Mouse (Mus musculus) left cerebral cortex, postnatal 36 days (tissue): Measurements from ENCODE around the gene Metap2. TPM values are rescaled to one million over a fixed set of nuclear protein-coding genes. Genes with fewer than 3 reads are reported as not detected.
"Not testable (repeated sequence)": the region's sequence is repeated elsewhere in the genome, so short reads cannot be mapped to it uniquely, and the experiment has no call there.

ENCODE experiments used
- DNase-seq, 2 experiments: peaks; one replicate each; pipeline ENCODE4 v3.0.0; 2021 to 2022; ENCODE audit warnings: low spot score in 2 of 2, mixed read lengths in 1 of 2
- intact Hi-C: fragments of 180-260 bp; cut with DNase I; formaldehyde crosslinking; loops from one replicate; pipeline ENCODE4 v1.15.1; 2025
- total RNA-seq, 2 experiments: library from RNA; stranded (reverse); gene quantifications; 2 replicates each; pipeline ENCODE4 v1.2.3; 2021

Metap2 gene
- total RNA-seq, 2 experiments from 2014 or later: 102 to 118 TPM

DNA sequence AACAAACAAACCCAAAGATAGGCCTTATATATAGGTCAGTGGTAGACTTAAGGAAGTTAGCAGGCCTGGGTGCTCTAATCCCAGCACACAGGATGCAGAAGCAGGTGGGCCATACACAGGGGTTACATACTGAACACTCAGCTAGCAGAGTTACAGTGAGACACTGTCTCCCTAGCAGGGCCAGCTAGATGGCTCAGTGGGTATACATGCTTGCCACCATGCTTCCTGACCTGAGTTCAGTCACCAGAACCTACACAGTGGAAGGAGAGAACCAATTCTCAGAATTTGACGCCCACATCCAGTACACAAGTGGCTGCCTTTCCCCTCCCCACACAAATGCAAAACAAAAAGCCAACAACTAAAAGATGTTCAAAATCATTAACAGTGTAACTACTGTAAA, 20.1 kb downstream of the Metap2 start:
- DNase-seq: no peak
- intact Hi-C loops: no loop called here

DNA sequence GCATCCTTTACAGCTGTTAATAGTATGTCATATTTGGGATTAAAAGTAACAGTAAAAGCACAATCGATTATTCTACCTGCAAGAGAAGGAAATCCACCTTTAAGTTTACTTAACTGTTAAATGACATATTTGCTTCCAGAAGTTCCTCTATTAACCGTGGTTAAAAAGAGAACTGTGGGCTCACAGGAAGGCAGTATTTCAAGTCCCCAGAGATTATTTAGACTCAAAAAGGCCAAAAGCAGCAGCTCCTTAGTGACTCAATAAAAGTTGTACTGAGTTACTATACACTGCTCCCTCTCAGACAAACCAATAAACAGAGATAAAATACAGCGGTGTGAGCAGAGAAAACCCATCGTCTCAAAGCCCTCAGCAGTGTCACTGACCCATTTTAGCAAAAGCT, 28.0 kb downstream of the Metap2 start:
- intact Hi-C loops: no loop called here
- no peak for DNase-seq

DNA sequence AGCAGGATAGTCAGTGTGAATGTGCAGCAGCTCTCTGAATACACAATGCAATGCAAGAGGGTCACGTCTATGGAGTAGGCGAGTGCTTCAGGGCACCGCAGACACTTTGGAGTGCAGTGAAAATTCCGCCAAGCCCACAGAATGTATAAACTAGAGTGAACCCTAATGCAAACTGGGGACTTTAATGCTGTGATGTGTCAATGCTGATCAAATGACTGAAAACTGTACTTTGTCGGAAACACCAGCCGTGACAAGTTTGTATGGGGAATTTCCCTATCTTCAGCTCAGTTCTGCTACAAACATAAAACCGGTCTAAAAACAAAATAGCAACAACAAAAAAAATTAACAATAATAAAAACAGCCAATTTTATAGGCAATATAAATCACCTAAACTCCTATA, 28.5 kb downstream of the Metap2 start:
- intact Hi-C loops: no loop called here
- no peak for DNase-seq

DNA sequence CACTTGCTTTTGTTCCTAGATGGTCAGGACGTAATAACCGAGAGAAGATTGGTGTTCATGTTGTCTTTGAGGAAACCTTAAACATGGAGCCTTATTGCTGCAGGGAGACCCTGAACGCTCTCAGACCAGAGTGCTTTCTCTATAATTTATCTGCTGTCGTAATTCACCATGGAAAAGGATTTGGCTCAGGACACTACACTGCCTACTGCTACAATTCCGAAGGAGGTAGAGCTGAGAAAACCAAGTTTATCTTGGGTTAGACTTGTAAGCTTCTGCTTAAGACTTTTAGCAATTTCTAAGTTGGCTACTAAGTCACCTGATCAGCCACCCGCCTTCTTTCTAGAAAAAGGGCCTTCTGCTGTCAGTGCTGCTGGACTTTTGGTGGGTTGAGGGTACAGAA, 40.8 kb downstream of the Metap2 start:
- no peak for DNase-seq
- intact Hi-C loops: no loop called here

DNA sequence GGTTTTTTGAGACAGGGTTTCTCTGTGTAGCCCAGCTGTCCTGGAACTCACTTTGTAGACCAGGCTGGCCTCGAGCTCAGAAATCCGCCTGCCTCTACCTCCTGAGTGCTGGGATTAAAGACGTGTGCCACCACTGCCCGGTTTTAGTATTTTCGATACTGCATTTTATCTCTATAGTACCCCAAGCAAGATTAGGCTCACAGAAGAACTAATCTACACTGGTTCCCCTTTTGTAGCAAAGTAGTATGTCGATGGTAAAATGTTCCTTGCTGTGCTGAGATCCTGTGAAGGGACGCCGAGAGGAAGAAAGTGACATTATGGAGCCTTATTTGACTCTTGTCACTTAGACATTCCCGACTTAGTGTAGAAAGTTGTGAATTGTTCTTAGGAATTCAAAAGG, 41.8 kb downstream of the Metap2 start:
- no peak for DNase-seq
- intact Hi-C loops: no loop called here

DNA sequence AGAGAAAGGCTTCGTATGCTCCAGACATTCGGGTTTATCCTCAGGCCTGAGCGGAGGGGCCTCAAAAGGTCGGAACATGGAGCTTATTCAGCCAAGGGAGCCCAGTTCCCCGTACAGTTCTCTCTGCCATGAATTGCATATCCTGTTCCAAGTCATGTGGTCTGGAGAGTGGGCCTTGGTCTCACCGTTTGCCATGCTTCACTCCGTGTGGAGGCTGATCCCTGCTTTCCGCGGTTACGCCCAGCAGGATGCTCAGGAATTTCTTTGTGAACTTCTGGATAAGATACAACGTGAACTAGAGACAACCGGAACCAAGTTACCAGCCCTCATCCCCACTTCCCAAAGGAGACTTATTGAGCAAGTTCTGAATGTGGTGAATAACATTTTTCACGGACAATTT, 50.2 kb downstream of the Metap2 start:
- intact Hi-C loops: no loop called here

DNA sequence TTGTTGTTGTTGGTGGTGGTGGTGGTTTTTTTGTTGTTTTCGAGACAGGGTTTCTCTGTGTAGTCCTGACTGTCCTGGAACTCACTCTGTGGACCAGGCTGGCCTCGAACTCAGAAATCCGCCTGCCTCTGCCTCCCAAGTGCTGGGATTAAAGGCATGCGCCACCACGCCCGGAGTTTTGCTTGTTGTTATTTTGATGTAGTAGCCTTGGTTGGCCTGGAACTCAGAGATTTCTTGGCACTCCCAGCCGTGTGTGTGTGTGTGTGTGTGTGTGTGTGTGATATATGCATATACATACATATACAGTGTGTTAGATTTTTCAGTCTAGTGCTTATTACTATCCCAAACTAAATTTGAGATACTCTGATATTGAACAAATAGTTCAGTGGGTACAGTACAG, 61.8 kb downstream of the Metap2 start:
- intact Hi-C loops, DNase-seq: not testable (repeated sequence)

More for the DNA sequence above, 50.2 kb downstream of the Metap2 start:
- no peak for DNase-seq

DNA sequence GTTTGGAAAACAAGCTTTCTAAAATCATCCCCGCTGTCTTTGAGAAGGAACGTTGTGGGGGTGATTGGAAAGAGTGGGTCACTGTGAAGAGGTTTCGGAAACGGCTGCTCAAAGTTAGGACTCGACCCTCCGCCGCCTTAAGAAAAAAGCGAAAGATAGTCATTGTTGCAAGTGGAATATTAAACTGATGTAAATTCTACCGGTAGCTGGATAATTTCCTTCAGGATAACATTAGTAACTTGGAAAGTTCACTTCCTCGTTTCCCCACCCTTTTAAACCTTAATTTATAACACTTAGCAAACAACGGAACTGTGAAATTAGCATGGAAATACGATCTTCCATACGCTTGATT, 62.5 kb downstream of the Metap2 start:
- no peak for DNase-seq

DNA sequence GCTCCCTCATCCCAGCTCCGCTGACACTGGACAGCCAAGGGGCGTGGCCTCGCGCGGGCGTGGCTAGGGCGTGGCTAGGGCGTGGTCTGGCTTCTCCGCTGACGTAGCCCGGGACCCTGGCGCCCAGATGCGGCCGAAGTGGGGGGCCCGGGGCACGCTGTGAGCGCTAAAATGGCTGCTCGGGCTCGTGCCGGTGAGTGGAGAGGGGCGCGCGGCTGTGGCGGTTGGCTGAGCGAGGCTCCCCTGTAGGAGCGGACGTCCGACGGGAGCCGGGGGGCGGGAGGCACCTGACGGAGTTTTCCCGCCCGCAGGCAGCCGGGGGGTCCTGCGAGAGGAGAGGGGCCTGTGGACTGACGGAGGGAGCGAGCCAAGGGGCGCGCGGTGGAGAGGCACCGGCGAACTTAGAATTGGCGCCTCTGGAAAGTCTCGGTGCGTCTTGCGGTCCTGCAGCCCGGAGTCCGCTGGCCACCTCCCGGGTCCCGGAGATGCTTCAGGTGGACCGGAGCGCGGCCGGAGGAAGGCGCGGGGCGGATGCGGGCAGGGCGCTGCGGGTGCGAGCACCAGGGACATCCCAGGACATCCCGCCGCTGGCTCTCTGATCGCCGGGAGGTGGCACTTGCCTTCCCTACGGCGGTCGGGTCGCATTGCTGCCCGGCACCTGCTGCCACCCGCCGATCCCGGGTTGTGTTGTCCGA, 63.0 kb downstream of the Metap2 start:
- intact Hi-C loops: no loop called here
- peak in 1 of 2 experiments; percentile 16 for DNase-seq

More for the DNA sequence above, 62.5 kb downstream of the Metap2 start:
- intact Hi-C loops: no loop called here

DNA sequence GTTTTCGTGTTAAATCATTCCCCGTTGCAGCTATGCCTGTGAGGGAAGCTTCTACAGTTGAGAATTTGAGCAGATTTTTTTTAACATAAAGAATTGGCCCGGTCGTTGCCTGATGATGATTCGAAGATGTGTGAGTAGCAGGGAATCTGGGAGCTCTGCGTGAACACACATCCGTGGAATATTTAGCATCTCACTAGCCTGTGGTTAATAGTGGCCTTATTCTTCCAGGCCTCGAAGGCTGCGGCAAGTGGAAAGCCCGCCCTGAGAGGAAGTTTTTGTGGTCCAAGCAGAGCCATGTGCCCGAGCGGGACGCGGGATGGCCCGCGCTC, 63.6 kb downstream of the Metap2 start:
- intact Hi-C loops: no loop called here
- DNase-seq: no peak

DNA sequence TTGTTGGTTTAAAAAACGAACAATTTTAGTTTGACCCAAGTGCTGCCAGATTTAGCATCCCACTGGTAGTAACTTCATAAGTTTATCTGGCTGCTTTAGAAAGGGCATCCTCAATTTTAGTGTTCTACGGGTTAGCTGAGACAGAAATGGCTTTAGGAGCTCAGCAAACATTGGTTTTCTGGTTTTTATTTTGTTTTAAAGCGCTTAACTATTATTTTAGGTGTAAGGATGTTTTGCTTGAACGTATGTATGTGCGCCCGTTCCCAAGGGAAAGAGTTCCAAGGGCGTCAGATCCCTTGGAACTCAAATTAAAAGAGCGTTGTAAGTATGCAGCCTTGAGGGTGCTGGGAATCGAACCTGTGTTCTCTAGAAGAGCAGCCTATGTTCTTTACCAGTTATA, 64.1 kb downstream of the Metap2 start:
- no peak for DNase-seq
- intact Hi-C loops: no loop called here

DNA sequence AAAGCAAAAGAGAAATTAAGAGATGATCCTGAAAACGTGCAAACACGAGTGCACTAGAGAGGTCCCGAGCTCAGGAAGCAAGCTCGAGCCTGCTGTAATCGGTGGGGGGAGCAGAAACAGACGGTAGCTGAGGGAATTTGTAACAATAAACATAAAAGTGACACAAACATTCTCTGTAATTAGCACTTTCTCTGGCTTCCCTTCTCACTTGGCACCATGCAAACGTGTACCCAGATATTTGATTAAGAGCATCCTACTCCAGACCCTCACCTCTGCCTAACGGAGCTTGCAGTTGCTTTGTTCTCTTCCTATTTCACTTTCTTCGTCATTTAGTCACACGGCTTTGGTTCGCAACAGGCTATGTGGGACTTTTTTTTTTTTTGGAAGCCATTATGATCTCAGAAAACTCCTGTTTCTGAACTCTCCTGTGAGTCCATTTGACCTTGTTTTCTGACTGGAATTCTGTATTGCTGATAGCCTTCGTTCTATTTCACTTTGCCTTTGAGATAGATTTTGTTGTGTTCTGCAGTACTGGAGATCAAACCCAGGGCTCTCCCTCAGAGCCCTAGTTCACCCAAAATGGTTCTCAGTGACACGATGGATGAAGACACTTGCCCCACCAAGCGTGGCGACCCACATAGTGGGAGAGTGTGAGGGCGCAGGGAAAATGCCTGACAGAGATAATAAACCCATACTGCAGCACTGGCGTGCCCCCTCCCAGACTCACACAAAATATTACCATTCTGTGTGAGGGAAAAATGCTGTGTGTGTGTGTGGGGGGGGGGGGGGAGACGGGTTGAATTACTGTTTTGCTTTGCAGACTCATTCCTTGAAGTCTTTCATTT, 64.9 kb downstream of the Metap2 start:
- intact Hi-C loops: no loop called here
- no peak for DNase-seq

DNA sequence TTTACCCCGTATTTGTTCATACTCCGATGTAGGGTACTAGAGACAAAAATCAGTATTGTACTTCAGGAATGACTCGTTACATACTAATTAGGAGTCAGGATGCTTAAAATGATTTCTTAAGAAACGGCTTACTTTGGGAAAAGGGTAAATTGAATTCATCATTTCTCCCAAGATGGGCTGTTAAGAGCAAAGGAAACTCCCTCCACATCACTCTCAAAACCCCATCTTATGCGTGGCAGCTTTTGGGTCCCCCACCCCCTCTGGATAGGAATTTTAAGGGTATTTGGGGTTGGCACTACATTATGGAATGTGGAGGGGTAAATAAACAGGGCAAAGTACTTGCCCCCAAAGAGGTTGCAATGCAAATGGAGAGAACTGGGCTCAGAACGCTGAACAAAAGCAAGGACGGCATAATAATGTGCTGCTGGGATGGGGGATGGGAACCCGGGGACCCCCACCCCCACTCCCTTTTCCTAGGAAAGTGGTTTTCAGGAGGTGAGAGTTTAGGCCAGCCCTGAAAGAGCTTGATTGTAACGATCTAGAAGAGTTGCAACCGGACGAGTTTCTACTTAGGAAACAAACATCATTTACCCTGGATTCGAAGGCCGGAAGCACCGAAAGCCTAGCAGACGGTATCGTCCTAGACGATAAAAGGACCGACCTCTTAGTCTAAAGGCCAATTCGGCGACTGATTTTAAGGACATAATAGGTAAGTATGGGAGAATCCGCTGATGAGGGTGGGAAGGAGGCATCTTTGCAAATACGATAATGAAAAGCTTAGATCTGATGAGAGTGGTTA, 65.8 kb downstream of the Metap2 start, which contains the start of gene Usp44:
Gene Usp44 (plus strand): TSS at position 625 of the 799 bp plus-strand sequence.
- intact Hi-C loops: no loop called here
- DNase-seq: no peak

DNA sequence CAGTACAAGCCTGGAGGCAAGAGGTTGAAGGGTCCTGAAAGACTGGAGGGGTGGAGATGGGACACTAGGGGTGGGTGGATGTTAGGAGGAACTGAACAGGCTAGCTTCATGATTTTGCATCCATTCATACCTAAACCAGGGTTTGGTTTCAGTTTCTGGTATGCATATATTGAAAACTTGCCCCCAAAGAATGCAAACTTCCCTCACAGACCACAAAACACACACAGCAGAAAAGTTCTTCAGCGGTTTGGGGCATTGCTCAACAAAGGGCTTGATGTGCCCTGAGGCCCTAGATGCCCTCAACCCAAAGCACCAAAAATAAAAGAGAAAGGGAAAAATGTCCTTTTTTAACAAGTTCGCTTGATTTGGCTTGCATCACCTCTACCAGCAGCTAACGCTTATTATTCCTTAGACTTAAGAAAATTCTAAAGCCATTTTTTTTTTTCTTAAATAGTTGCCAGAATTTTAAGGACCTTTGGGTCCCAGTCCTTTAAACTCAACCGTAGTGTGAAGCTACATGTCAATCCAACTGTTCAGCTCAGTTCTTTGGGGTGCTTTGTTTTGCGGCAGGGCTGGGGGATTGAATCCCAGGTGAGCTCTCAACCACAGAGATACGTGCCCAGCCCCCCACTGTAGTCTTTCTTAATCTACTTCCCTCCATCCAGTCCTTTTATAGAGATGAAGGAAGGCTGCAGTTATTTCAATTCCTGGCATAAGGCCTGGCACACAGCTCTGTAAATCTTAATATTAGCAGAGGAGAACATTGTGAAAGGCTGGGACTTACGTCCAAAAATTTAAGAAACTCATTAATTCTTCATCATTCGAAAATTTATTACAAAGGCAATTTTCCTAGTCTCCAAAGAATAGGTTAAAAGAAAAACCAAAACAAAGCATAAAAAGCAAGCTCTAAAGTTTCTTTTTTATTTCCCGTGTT, 66.7 kb downstream of the Metap2 start:
- intact Hi-C loops: loop anchor here (10.0 kb wide), 1 partner anchor 135 kb away; no protein-coding TSS in a partner anchor
- no peak for DNase-seq

DNA sequence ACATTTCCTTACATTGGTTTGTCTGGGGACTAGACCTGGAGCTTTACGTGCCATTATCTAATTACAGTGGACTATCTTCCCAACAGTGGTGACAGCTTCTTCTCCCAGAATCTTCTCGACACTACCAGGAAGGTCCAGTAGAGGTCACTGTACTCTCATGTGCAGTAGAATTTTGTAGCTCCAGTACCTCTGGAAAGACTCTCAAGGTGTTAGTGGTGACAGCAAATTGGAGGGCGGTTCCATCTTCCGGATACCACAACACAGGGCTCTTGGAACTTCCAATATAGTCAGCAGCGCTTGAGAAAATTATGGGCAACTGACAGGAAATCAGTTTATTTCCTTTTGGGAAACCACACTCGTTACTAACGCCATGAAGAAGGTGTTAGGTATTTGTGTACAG, 78.2 kb downstream of the Metap2 start:
- intact Hi-C loops: loop anchor here (5.0 kb wide), 1 partner anchor 299 kb away; no protein-coding TSS in a partner anchor
- peak; percentile 26 to 63 for DNase-seq

DNA sequence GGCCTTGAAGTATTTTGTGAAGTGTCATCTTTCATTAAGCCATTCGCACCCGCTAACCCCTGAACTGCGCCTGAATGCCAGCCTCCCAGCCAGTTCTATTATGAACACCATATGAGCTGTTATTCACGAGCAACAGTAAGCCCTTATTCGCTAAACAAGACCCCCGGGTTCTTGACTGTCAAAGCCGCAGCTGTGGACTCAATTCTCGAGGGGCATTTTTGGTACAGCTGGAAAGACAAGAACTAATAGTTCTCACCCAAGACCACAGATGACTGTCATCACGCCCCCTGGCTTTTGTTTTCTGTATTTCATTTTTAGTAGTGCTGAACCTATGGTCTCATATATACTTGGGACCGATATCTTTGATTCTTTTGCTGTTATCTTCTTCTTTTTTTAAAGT, 83.1 kb downstream of the Metap2 start:
- intact Hi-C loops: loop anchor here (1.0 to 2.0 kb wide), 2 partner anchors 203 to 219 kb away; no protein-coding TSS in a partner anchor
- no peak for DNase-seq

DNA sequence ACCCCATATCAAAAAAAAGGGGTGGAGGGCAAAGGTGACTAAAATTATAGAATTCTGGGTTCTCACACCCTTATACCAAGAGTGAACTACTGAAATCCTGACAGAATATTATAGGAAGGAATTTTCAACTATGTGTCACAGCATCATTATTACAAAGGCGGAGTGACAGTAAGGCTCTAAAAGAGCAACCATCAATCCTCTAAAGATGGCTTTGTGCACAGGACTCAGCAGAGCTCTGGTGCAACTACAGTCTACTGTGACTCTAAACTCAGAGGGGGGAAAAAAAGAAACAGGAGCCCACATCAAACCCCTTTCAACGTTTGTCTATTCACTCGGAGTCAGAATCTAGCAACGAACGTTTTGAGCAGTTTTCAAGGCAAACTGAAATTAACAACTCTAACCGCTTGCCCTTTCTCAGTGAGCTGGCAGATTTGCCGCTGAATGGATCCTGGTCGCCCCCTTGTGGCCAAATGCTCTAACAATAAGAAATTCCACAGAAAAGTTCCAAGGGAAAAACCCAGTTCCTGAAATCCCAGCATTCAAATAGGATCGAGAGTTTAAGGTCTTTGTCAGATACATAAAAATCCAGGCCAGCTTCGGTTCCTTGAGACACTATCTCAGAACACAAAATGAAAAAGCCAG, 84.0 kb downstream of the Metap2 start:
- intact Hi-C loops: loop anchor here (1.0 to 2.0 kb wide), 2 partner anchors 202 to 219 kb away; no protein-coding TSS in a partner anchor
- DNase-seq: peak; percentile 72 to 76

DNA sequence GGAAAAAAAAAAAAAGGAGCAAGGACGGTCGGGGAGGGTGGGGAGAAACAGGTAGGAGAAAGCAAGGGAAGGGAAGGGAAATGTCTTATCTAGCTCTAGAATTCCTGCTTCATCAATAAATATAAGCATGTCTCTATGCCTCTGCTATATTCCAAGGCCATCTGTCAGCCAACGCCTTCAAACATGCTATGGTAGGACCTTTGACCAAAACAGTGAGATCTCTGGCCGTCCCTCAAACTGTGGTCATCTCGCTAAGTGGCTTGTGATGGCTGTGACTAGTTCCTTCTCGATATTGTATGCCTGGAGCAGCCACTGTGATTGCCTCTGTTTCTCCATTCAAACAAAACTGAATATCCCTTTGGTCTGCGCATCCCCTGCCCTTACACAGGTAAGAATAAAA, 84.8 kb downstream of the Metap2 start:
- intact Hi-C loops: loop anchor here (2.0 kb wide), 1 partner anchor 201 kb away; no protein-coding TSS in a partner anchor
- DNase-seq: no peak
